In genomic region chr11:3857902-3858301, GRCm38 (mm10) we compare ENCODE assay signal across 19 mouse cellular contexts. TPM values are rescaled to one million over a fixed set of nuclear protein-coding genes. Genes with fewer than 3 reads are reported as not detected.
"Had no signal": no experiment of that assay in that cellular context is flagged by ENCODE, and none has a peak within 500 bp of the region (broad histone marks: within the 10 kb centered on the region; RNA-seq: fewer than 3 reads in every experiment).

No protein-coding gene starts in this region.

- ATAC-seq: lung, postnatal 0 days; midbrain, embryonic 13.5 days; midbrain, embryonic 15.5 days had no signal

- H3K27me3 ChIP-seq: stomach, embryonic 15.5 days had no signal

- H3K27ac ChIP-seq: lung, embryonic 15.5 days; macrophage; midbrain, embryonic 13.5 days; midbrain, embryonic 15.5 days; neural tube, embryonic 12.5 days; stomach, embryonic 15.5 days; stomach, postnatal 0 days had no signal

- H3K4me3 ChIP-seq: lung, embryonic 15.5 days; megakaryocyte, embryonic 14.5 days; midbrain, embryonic 13.5 days; midbrain, embryonic 15.5 days; neural tube, embryonic 12.5 days; stomach, embryonic 15.5 days had no signal

- DNase-seq: lung, adult 2 months; lung, postnatal 14 days; lung, postnatal 36 days; right cerebral cortex, postnatal 14 days; thymus, adult 2 months; thymus, postnatal 25 days; thymus, postnatal 4 days had no signal

- H3K4me1 ChIP-seq: lung, embryonic 15.5 days; midbrain, embryonic 15.5 days; neural tube, embryonic 12.5 days; stomach, embryonic 15.5 days had no signal

RNA-seq across cellular contexts. Expression of gene Osbp2, which starts 5.8 kb away (rescaled TPM):
- total RNA-seq: megakaryocyte progenitor cell, adult 5-6 weeks; monocyte, adult 5-6 weeks; neutrophil, adult 5-6 weeks had no signal

RNA-seq across cellular contexts. Expression of gene 4921536K21Rik, which starts 37.0 kb away (rescaled TPM):
- total RNA-seq: megakaryocyte progenitor cell, adult 5-6 weeks; monocyte, adult 5-6 weeks had no signal
